ENCODE assay signal across 8 mouse cellular contexts in the genomic region with DNA sequence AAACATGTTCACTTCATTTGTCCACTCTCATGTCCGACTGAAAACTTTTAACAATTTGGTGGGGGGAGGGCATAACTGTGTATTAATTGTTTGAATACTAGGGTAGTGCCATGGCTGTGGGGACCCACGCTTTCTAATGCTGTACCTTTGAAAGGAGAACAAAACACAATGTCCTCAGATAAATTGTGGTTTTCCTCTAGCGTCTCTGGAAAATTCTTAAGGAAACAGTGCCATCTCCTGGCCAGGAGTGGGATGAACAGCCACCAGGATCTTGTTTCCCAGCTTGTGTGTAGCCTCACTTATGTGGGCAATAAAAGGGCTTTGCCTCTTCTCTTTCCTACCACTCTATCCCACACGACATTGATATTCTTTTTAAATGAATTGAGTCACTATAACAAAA. TPM values are rescaled to one million over a fixed set of nuclear protein-coding genes. Genes with fewer than 3 reads are reported as not detected.
DNase-seq lines count a peak whose midpoint lies in the region; ATAC-seq and TF ChIP-seq lines count a peak whose summit lies in the region.

No protein-coding gene starts in this region.

- no peaks in the 10 kb centered on the region for H3K9me3 ChIP-seq in kidney, embryonic 15.5 days (replicated peaks)
- no peaks in the 10 kb centered on the region for H3K9me3 ChIP-seq in hindbrain, postnatal 0 days (ENCODE audit: low read length)

- no peak overlapping the region for H3K4me3 ChIP-seq in kidney, adult 2 months (ENCODE audit: insufficient read depth, low read depth, low read length)
- no peak overlapping the region for H3K4me3 ChIP-seq in kidney, embryonic 15.5 days (replicated peaks)
- H3K4me3 ChIP-seq in hindbrain, postnatal 0 days (ENCODE audit: low read length) = no peak overlapping the region

- no peaks in the 10 kb centered on the region for H3K4me1 ChIP-seq in kidney, adult 2 months (ENCODE audit: control insufficient read depth, insufficient read depth, low read length)
- no peaks in the 10 kb centered on the region for H3K4me1 ChIP-seq in kidney, embryonic 15.5 days
- peaks cover 6% of the 10 kb centered on the region; the same call in 1 of the 2 replicates for H3K4me1 ChIP-seq in hindbrain, postnatal 0 days (ENCODE audit: insufficient read depth, low read length)

- no peak overlapping the region for H3K27ac ChIP-seq in kidney, adult 2 months (ENCODE audit: insufficient read depth, low read depth, low read length)
- H3K27ac ChIP-seq in kidney, embryonic 15.5 days = no peak overlapping the region
- no peak overlapping the region for H3K27ac ChIP-seq in hindbrain, postnatal 0 days

- no peaks in the 10 kb centered on the region for H3K36me3 ChIP-seq in kidney, adult 2 months (ENCODE audit: control insufficient read depth, insufficient read depth, low read length)
- H3K36me3 ChIP-seq in kidney, embryonic 15.5 days = no peaks in the 10 kb centered on the region
- H3K36me3 ChIP-seq in hindbrain, postnatal 0 days (ENCODE audit: insufficient read depth, low read length) = no peaks in the 10 kb centered on the region
- no peaks in the 10 kb centered on the region for H3K36me3 ChIP-seq in splenic B cell, adult 2 months (ENCODE audit: control insufficient read depth, insufficient read depth, low read length, poor library complexity, severe bottlenecking)

- peak; percentile 82 for TF ChIP-seq CTCF in kidney, adult 2 months (conservative IDR thresholded peaks at IDR 0.05; ENCODE audit: insufficient read depth, insufficient read length, low read depth, low read length)
- peak; percentile 87 for TF ChIP-seq CTCF in hindbrain, postnatal 0 days (IDR thresholded peaks at IDR 0.05; ENCODE audit: low read depth)

- no peak overlapping the region for H3K9ac ChIP-seq in kidney, embryonic 15.5 days
- no peak overlapping the region for H3K9ac ChIP-seq in hindbrain, postnatal 0 days (replicated peaks; ENCODE audit: low read length)

- H3K4me2 ChIP-seq in kidney, embryonic 15.5 days = no peak overlapping the region
- no peak overlapping the region for H3K4me2 ChIP-seq in hindbrain, postnatal 0 days (ENCODE audit: low read depth, low read length)

- no peak for TF ChIP-seq POLR2A in kidney, adult 2 months (IDR thresholded peaks at IDR 0.05; ENCODE audit: low read depth, low read length)

- DNase-seq in kidney, adult 2 months = peak; percentile 67
- DNase-seq in cerebellum, adult 9-11 months = peak; percentile 41
- DNase-seq in frontal cortex, postnatal 14 days (ENCODE audit: low spot score in 2 of 2) = peak; percentile 61 to 85
- peak; percentile 89 for DNase-seq in hindbrain, postnatal 0 days (ENCODE audit: low spot score)
- DNase-seq in left cerebral cortex, postnatal 4 days = peak; percentile 68
- DNase-seq in splenic B cell, adult 2 months (ENCODE audit: low read depth, low spot score) = peak; percentile 54

- no peaks in the 10 kb centered on the region for H3K27me3 ChIP-seq in kidney, adult 2 months (replicated peaks; ENCODE audit: control insufficient read depth, insufficient read depth, low read length)
- no peaks in the 10 kb centered on the region; the same call in 1 of the 2 replicates for H3K27me3 ChIP-seq in kidney, embryonic 15.5 days
- no peaks in the 10 kb centered on the region for H3K27me3 ChIP-seq in hindbrain, postnatal 0 days (ENCODE audit: insufficient read depth, low read length)
- H3K27me3 ChIP-seq in splenic B cell, adult 2 months (ENCODE audit: control insufficient read depth, insufficient read depth, low read length, poor library complexity, severe bottlenecking) = no peaks in the 10 kb centered on the region

- intact Hi-C loops in left cerebral cortex, postnatal 4 days (cut with DNase I) = loop anchor here (5.0 kb wide), 1 partner anchor 1162 kb away; no protein-coding TSS in a partner anchor

- WGBS in kidney, adult 2 months = 13% methylated on average over 4 of the region's 4 CpGs
- WGBS in kidney, embryonic 15.5 days = 8% methylated on average over 4 of the region's 4 CpGs
- 8% methylated on average over 4 of the region's 4 CpGs for WGBS in hindbrain, postnatal 0 days

- ATAC-seq in kidney, embryonic 15.5 days (replicated peaks; ENCODE audit: low FRiP score) = no peak
- peak; percentile 69 for ATAC-seq in hindbrain, postnatal 0 days
- ATAC-seq in monocyte, adult 5-6 weeks (replicated peaks; ENCODE audit: insufficient number of reproducible peaks, low FRiP score, low TSS enrichment, poor library complexity, severe bottlenecking) = 0 out of 2 replicates have a peak, but pooled peaks have one; percentile 40

RNA-seq across cellular contexts. Expression of gene Zfp169, which starts 49.1 kb away (rescaled TPM):
- 5.3 and 5.9 TPM in 2 replicates for polyA plus RNA-seq in kidney, adult 2 months (2012; rRNA removed)
- polyA plus RNA-seq in kidney, embryonic 15.5 days (2015; fragmentation: Nextera tagmentation; extraction: Ambion mirVana) = 3.5 and 3.9 TPM in 2 replicates
- 19.3 and 23.9 TPM in 2 replicates for total RNA-seq in hindbrain, postnatal 0 days (2014; rRNA removed)
- 2.8 TPM in 2 replicates for polyA plus RNA-seq in hindbrain, postnatal 0 days (2015; fragmentation: Nextera tagmentation; extraction: Ambion mirVana)
- total RNA-seq in left cerebral cortex, postnatal 4 days (2021) = 10 to 100 TPM; 19.5 to 24.2 TPM
- total RNA-seq in monocyte, adult 5-6 weeks (2017) = 6.1 to 31.0 TPM (median 8.3 TPM) in 3 replicates

RNA-seq across cellular contexts. Expression of gene A830005F24Rik, which starts 49.2 kb away (rescaled TPM):
- polyA plus RNA-seq in kidney, adult 2 months (2012; rRNA removed) = not detected in 2 replicates
- 1.2 and 1.5 TPM in 2 replicates for polyA plus RNA-seq in kidney, embryonic 15.5 days (2015; fragmentation: Nextera tagmentation; extraction: Ambion mirVana)
- total RNA-seq in hindbrain, postnatal 0 days (2014; rRNA removed) = 2.2 TPM in 1 of 2 replicates, not detected in the other
- 1.6 and 1.9 TPM in 2 replicates for polyA plus RNA-seq in hindbrain, postnatal 0 days (2015; fragmentation: Nextera tagmentation; extraction: Ambion mirVana)
- total RNA-seq in left cerebral cortex, postnatal 4 days (2021) = 1 to 10 TPM; 1.2 to 2.4 TPM
- 0.95 to 1.7 TPM (median 1.3 TPM) in 3 replicates for total RNA-seq in monocyte, adult 5-6 weeks (2017)
